7 mouse cellular contexts compared by ENCODE assay signal in genomic region chr3:146345308-146345780, GRCm38 (mm10). TPM values are rescaled to one million over a fixed set of nuclear protein-coding genes. Genes with fewer than 3 reads are reported as not detected.
DNase-seq lines count a peak whose midpoint lies in the region; ATAC-seq and TF ChIP-seq lines count a peak whose summit lies in the region.

No protein-coding gene starts in this region.

- H3K4me1 ChIP-seq in forebrain, embryonic 16.5 days (replicated peaks; ENCODE audit: control insufficient read depth, insufficient read depth, low read length) = peaks cover 15% of the 10 kb centered on the region
- no peaks in the 10 kb centered on the region for H3K4me1 ChIP-seq in hindbrain, embryonic 11.5 days (replicated peaks; ENCODE audit: control insufficient read depth, insufficient read depth, low read length)

- no peaks in the 10 kb centered on the region for H3K9me3 ChIP-seq in forebrain, embryonic 16.5 days (ENCODE audit: control insufficient read depth, low read length)
- H3K9me3 ChIP-seq in hindbrain, embryonic 11.5 days (ENCODE audit: control insufficient read depth, low read length) = no peaks in the 10 kb centered on the region

- ATAC-seq in forebrain, embryonic 16.5 days = peak; percentile 90
- peak; percentile 81 for ATAC-seq in hindbrain, embryonic 11.5 days (ENCODE audit: low FRiP score)

- intact Hi-C loops in left cerebral cortex, adult 2 months (cut with DNase I) = loop anchor here (1.0 to 2.0 kb wide), 5 partner anchors 59 to 569 kb away; partner anchors contain the start of genes Rpf1 and Ssx2ip

- H3K9ac ChIP-seq in forebrain, embryonic 16.5 days (replicated peaks; ENCODE audit: low read depth, low read length) = peak overlapping the region; percentile 63
- peak overlapping the region; percentile 7; the same call in 1 of the 2 replicates for H3K9ac ChIP-seq in hindbrain, embryonic 11.5 days (ENCODE audit: low read depth, low read length)

- H3K27me3 ChIP-seq in forebrain, embryonic 16.5 days (replicated peaks; ENCODE audit: control insufficient read depth, insufficient read depth, low read length) = no peaks in the 10 kb centered on the region
- H3K27me3 ChIP-seq in hindbrain, embryonic 11.5 days (ENCODE audit: control insufficient read depth, insufficient read depth, low read length) = no peaks in the 10 kb centered on the region

- 2% methylated on average over 18 of the region's 18 CpGs for WGBS in forebrain, embryonic 16.5 days
- WGBS in hindbrain, embryonic 11.5 days = 13% methylated on average over 18 of the region's 18 CpGs

- peak; percentile 72 for DNase-seq in R1 (ENCODE audit: low read depth, low spot score)
- peak; percentile 63 for DNase-seq in cerebellum, adult 11-12 months
- DNase-seq in hindbrain, embryonic 11.5 days (ENCODE audit: low spot score) = peak; percentile 88
- DNase-seq in left cerebral cortex, adult 2 months (ENCODE audit: extremely low spot score in 1 of 2, low spot score in 2 of 2) = peak; percentile 71 to 79
- DNase-seq in lung, postnatal 4 days = peak; percentile 65 to 71
- peak; percentile 71 to 73 for DNase-seq in right cerebral cortex, adult 2 months (ENCODE audit: low spot score in 2 of 2)

- H3K27ac ChIP-seq in forebrain, embryonic 16.5 days (ENCODE audit: low read length) = peak overlapping the region; percentile 76
- H3K27ac ChIP-seq in hindbrain, embryonic 11.5 days (ENCODE audit: low read depth, low read length) = no peak overlapping the region
- peak overlapping the region; percentile 84 for H3K27ac ChIP-seq in left cerebral cortex, adult 2 months

- peak overlapping the region; percentile 44 for H3K4me3 ChIP-seq in forebrain, embryonic 16.5 days (replicated peaks; ENCODE audit: low read length)
- no peak overlapping the region for H3K4me3 ChIP-seq in hindbrain, embryonic 11.5 days (ENCODE audit: low read depth, low read length)
- H3K4me3 ChIP-seq in left cerebral cortex, adult 2 months = peak overlapping the region; percentile 41

- H3K36me3 ChIP-seq in forebrain, embryonic 16.5 days (ENCODE audit: control insufficient read depth, insufficient read depth) = no peaks in the 10 kb centered on the region
- no peaks in the 10 kb centered on the region for H3K36me3 ChIP-seq in hindbrain, embryonic 11.5 days (ENCODE audit: control insufficient read depth, insufficient read depth, low read length)

- peak; percentile 99 for TF ChIP-seq CTCF in left cerebral cortex, adult 2 months (IDR thresholded peaks at IDR 0.05)

- peak overlapping the region; percentile 65 for H3K4me2 ChIP-seq in forebrain, embryonic 16.5 days (ENCODE audit: low read length)
- peak overlapping the region; percentile 8 for H3K4me2 ChIP-seq in hindbrain, embryonic 11.5 days (replicated peaks; ENCODE audit: low read depth, low read length)

RNA-seq across cellular contexts. Expression of gene Ssx2ip, which starts 59.1 kb away (rescaled TPM):
- 22.5 and 26.1 TPM in 2 replicates for polyA plus RNA-seq in forebrain, embryonic 16.5 days (2015; fragmentation: Nextera tagmentation; extraction: Ambion mirVana)
- polyA plus RNA-seq in hindbrain, embryonic 11.5 days (2014; fragmentation: Nextera tagmentation; extraction: Ambion mirVana) = 25.1 and 28.0 TPM in 2 replicates
- 10 to 100 TPM; 91.0 to 91.6 TPM for total RNA-seq in left cerebral cortex, adult 2 months (2021)
